Mouse (Mus musculus) liver, postnatal 0 days (tissue): Measurements from ENCODE around the gene Zbtb41. TPM values are rescaled to one million over a fixed set of nuclear protein-coding genes. Genes with fewer than 3 reads are reported as not detected.
"Not testable (repeated sequence)": the region's sequence is repeated elsewhere in the genome, so short reads cannot be mapped to it uniquely, and the experiment has no call there.

Source experiments
- ATAC-seq: fragments of 200-750 bp; cut with Nextera tagmentation; 2 replicates; pipeline ENCODE4 v1.8.0; 2017; ENCODE audit warnings: mild to moderate bottlenecking, moderate library complexity
- DNase-seq: peaks from one replicate; pipeline ENCODE4 v3.0.0-alpha.2; 2016
- H3K27ac ChIP-seq: fragments of 300-500 bp; sonication (generic); 2 replicates; pipeline ENCODE4 v1.5.1; 2014; ENCODE audit warnings: antibody characterized with exemption, moderate library complexity, mild to moderate bottlenecking, low read depth
- H3K27me3 ChIP-seq: fragments of 300-500 bp; sonication (generic); 2 replicates; pipeline ENCODE4 v1.6.1; 2014; ENCODE audit warnings: low read length, control low read depth, mixed read lengths; ENCODE audit not compliant: insufficient read depth
- H3K36me3 ChIP-seq: fragments of 300-500 bp; sonication (generic); replicated peaks from 2 replicates; pipeline ENCODE4 v1.6.1; 2014; ENCODE audit warnings: mild to moderate bottlenecking, control low read depth, low read length, moderate library complexity, mixed read lengths; ENCODE audit not compliant: insufficient read depth
- H3K4me1 ChIP-seq: fragments of 300-500 bp; sonication (generic); 2 replicates; pipeline ENCODE4 v1.6.1; 2014; ENCODE audit warnings: antibody characterized with exemption, mild to moderate bottlenecking, control low read depth; ENCODE audit not compliant: insufficient read depth
- H3K4me2 ChIP-seq: fragments of 300-500 bp; sonication (generic); 2 replicates; pipeline ENCODE4 v1.6.1; 2014; ENCODE audit warnings: low read depth, mild to moderate bottlenecking, low read length, moderate library complexity, mixed read lengths
- H3K4me3 ChIP-seq: fragments of 300-500 bp; sonication (generic); 2 replicates; pipeline ENCODE4 v1.5.1; 2014; ENCODE audit warnings: low read depth, low read length
- H3K9ac ChIP-seq: fragments of 300-500 bp; sonication (generic); replicated peaks from 2 replicates; pipeline ENCODE4 v1.6.1; 2014; ENCODE audit warnings: mild to moderate bottlenecking, moderate library complexity
- H3K9me3 ChIP-seq: fragments of 300-500 bp; sonication (generic); 2 replicates; pipeline ENCODE4 v1.6.1; 2016; ENCODE audit warnings: mild to moderate bottlenecking, control low read depth, low read length, mixed read lengths
- CTCF ChIP-seq: sonication (generic); IDR thresholded peaks from 2 replicates; pipeline ENCODE4 v1.5.1; 2016; ENCODE audit warnings: antibody characterized with exemption, low read depth
- EP300 ChIP-seq: IDR thresholded peaks from 2 replicates; pipeline ENCODE4 v1.6.1; 2016; ENCODE audit warnings: antibody characterized with exemption, low read depth, mild to moderate bottlenecking
- WGBS: fragments of 180-500 bp; shearing (Covaris S2); extraction: QIAGEN DNeasy Blood & Tissue Kit; methylation state at CpG from one replicate; pipeline ENCODE4 v1.1.7; 2014; ENCODE audit not compliant: insufficient replicate concordance; 5-methylcytosine and 5-hydroxymethylcytosine counted together
- polyA plus RNA-seq: library from polyadenylated mRNA; unstranded; fragments of >200 nt; fragmentation: Nextera tagmentation; extraction: Ambion mirVana; gene quantifications from 2 replicates; pipeline ENCODE4 v1.2.1, GENCODE M21; 2015

The Zbtb41 gene
- polyA plus RNA-seq, 1 experiment from 2014 or later: 1.6 TPM

DNA sequence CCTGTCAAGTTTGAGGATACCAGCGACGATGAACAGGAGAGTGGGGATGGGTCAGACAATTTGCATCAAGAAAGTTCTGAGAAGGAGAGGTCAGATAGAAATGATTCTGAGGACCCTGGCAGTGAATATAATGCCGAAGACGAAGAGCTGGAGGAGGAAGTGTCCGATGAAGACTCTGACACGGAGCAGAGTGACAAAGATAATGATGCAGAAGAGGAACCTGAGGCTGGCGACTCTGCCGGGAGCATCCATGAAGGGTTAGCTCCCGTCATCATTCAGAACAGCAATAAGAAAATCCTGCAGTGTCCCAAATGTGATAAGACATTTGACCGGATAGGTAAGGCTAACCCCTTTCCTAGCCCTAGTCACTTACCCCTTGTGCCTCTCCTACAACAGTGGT, 1.8 kb downstream of the Zbtb41 start:
- Histone ChIP-seq H3K27ac (no peak overlapping the region), H3K4me3 (peak overlapping the region; percentile 90), H3K4me2 (peak overlapping the region; percentile 94), H3K27me3 (no peaks in the 10 kb centered on the region), H3K9ac (no peak overlapping the region; the same call in 1 of the 2 replicates), H3K36me3 (peaks cover 3% of the 10 kb centered on the region), H3K4me1 (peaks cover 33% of the 10 kb centered on the region), H3K9me3 (no peaks in the 10 kb centered on the region)
- TF ChIP-seq CTCF (no peak), EP300 (no peak)
- no peak for DNase-seq
- WGBS: 37% methylated on average over 10 of the region's 10 CpGs
- ATAC-seq: no peak

DNA sequence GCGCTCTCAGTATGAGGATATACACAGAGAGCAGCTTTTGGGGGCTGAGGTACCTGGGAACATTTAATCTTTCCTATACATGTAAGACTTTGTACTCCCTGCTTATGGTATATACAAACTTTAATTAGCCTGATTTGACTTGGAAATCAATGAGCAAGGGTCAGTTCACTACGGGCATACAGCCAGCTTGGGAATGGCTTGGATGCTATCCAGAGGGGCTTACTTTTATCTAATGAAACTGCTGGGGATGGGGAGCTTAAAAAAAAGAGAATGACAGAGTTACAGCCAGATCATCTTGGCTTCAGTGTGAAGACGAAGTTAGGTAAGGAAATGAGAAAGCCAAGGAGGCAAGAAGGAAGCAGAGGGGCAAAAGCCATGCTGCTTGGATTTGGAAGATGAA, 2.9 kb downstream of the Zbtb41 start:
- ATAC-seq (no peak), DNase-seq (no peak)
- H3K36me3 ChIP-seq: peaks cover 10% of the 10 kb centered on the region
- H3K4me1 ChIP-seq: peaks cover 33% of the 10 kb centered on the region
- H3K4me2 ChIP-seq: peak overlapping the region; percentile 33
- WGBS: 63% methylated on average over 3 of the region's 3 CpGs
- no peak overlapping the region for H3K27ac ChIP-seq
- H3K27me3 ChIP-seq: no peaks in the 10 kb centered on the region
- no peak overlapping the region for H3K4me3 ChIP-seq
- no peaks in the 10 kb centered on the region for H3K9me3 ChIP-seq
- no peak for TF ChIP-seq EP300
- no peak for TF ChIP-seq CTCF
- no peak overlapping the region for H3K9ac ChIP-seq

DNA sequence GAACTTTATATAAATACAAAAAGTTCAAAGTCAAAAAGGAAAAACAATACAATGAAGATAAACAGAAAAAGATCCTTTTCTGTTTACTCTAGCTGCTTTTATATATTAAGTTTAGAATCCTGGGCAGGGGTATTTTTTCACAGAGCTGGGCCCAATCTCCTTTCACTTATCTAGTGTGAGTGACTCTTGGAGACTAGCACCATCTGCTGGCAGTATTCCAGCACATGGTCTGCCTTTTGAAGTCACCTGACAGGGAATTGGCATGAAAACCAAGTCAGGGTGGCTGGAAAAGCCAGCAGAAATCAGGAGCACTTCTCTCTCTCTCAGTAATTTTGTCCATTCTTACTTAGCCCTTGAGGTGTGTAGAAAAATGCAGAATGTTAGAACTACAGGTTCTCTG, 16.3 kb downstream of the Zbtb41 start:
- no peak overlapping the region for H3K4me2 ChIP-seq
- H3K27ac ChIP-seq: no peak overlapping the region
- H3K27me3 ChIP-seq: no peaks in the 10 kb centered on the region
- H3K36me3 ChIP-seq: peaks cover 37% of the 10 kb centered on the region
- no peaks in the 10 kb centered on the region for H3K4me1 ChIP-seq
- peak; percentile 40 for DNase-seq
- no peak overlapping the region for H3K4me3 ChIP-seq
- H3K9me3 ChIP-seq: no peaks in the 10 kb centered on the region
- no peak for ATAC-seq
- H3K9ac ChIP-seq: no peak overlapping the region
- TF ChIP-seq CTCF (peak; percentile 58), EP300 (no peak)

DNA sequence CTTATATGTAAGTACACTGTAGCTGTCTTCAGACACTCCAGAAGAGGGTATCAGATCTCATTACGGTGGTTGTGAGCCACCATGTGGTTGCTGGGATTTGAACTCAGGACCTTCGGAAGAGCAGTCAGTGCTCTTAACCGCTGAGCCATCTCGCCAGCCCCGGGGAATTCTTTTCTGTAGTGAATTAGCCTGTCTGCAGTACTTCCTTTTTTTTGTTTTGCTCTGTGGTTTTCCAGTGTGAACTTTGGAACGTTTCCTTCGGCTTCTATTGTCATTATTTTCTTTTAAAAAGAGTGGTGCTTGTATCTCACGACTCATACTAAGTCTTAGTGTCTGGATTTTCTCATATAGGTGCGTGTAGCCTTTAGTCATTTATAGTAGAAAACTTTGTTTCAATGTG, 21.0 kb downstream of the Zbtb41 start:
- not testable (repeated sequence) for H3K9ac ChIP-seq, H3K27ac ChIP-seq, H3K4me1 ChIP-seq, ATAC-seq, H3K27me3 ChIP-seq, H3K4me2 ChIP-seq, DNase-seq, H3K9me3 ChIP-seq, H3K4me3 ChIP-seq
- 56% methylated on average over 9 of the region's 9 CpGs for WGBS
- peaks cover 34% of the 10 kb centered on the region for H3K36me3 ChIP-seq

DNA sequence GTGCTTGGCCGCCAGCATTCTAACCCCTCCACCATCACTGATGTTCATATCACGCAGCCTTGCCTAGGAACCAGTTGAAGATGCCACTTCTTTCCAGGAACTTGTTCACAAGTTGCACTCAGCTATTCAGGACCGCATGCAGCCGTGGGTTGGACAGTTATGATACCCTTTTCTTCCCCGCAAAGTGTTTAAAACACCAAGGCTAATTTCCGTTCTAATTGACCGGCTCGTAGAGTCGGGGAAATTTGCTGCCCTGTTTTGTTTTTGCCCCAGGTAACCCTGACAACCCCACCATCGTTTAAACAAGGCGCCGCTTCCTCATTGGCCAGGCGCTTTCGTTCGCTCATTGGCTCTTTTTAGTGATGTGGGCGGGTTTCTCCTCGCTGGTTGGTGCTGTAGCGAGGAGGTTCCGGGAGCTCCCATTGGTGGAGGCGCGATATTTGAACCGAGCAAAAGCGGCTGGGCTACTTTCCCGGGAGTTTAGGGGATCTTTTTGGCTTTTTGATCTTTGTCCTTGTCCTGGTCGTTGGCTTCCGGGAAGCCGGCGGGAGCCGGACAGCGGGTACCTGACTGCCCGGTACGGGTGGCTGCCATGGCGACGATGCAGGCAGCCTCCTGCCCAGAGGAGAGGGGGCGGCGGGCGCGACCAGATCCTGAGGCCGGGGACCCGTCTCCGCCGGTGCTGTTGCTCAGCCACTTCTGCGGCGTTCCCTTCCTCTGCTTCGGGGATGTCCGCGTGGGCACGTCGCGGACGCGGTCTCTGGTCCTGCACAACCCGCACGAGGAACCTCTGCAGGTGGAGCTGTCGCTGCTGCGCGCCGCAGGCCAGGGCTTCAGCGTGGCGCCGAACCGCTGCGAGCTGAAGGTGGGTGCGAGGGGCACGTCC, 32.5 kb downstream of the Zbtb41 start, which contains the start of gene Aspm:
Gene Aspm, plus strand, starts transcription at position 433 of the 886 bp plus-strand sequence.
- WGBS: under 1% methylated on average over 65 of the region's 65 CpGs

DNA sequence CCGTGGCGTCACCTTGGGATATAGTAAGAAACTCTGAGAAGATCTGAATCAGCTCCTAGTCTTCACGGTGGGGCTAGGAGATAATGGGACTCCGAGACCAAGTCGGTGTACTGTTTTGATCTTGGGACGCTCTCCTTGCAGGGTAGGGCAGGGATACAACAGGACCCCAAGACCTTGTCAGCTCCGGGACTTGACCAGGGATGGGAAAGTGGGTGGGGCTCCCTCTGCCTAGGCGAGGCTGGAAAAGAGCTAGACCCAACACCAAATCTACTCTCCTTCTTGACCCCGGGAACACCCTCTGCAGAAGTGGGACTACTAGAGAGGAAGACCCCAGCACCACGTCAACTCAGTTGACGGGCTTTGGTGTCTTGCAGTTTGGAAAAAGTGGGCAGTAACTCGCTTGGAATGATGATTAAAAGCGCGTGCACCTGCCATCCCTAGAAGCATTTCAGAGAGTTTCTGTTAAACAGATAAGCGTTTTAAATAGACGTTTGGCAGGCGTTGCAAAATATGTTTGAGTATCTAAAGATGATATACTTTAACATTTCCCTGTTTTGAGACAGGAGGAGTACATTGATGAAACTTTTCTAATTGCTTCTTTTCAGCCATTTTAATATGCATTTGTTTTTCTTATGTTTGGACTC, 33.3 kb downstream of the Zbtb41 start:
- peaks cover 21% of the 10 kb centered on the region for H3K36me3 ChIP-seq
- ATAC-seq (peak; percentile 19), DNase-seq (no peak)
- under 1% methylated on average over 17 of the region's 17 CpGs for WGBS
- peak overlapping the region; percentile 74 for H3K4me3 ChIP-seq
- peaks cover 4% of the 10 kb centered on the region for H3K4me1 ChIP-seq
- TF ChIP-seq CTCF: no peak
- no peak for TF ChIP-seq EP300
- H3K27ac ChIP-seq: peak overlapping the region; percentile 62
- H3K27me3 ChIP-seq: no peaks in the 10 kb centered on the region
- H3K9me3 ChIP-seq: no peaks in the 10 kb centered on the region
- peak overlapping the region; percentile 82 for H3K4me2 ChIP-seq
- peak overlapping the region; percentile 80 for H3K9ac ChIP-seq

More for the DNA sequence above, 32.5 kb downstream of the Zbtb41 start, which contains the start of gene Aspm:
- peak within 1 kb of the TSS; percentile 82 for H3K4me2 ChIP-seq
- H3K27ac ChIP-seq: peak within 1 kb of the TSS; percentile 62
- H3K4me3 ChIP-seq: peak within 1 kb of the TSS; percentile 74
- peak within 1 kb of the TSS; percentile 80 for H3K9ac ChIP-seq
- peak; percentile 98 for ATAC-seq
- DNase-seq: peak; percentile 92
- TF ChIP-seq EP300 (no peak), CTCF (no peak)
- H3K4me1 ChIP-seq: peaks cover 4% of the 10 kb centered on the region
- no peaks in the 10 kb centered on the region for H3K27me3 ChIP-seq
- H3K9me3 ChIP-seq: no peaks in the 10 kb centered on the region
- H3K36me3 ChIP-seq: peaks cover 21% of the 10 kb centered on the region
